Mouse (Mus musculus) 3134 (cell line): Measurements from ENCODE around the gene Cstf3.
A peak's percentile ranks its signal among the peaks of the same experiment; 100 is the strongest.
"Not testable (repeated sequence)": the region's sequence is repeated elsewhere in the genome, so short reads cannot be mapped to it uniquely, and the experiment has no call there.

Experiments
- DNase-seq: peaks from one replicate; pipeline ENCODE4 v3.0.0-alpha.2; 2011; ENCODE audit warnings: low spot score; ENCODE audit not compliant: insufficient read length; ENCODE audit errors: extremely low read depth

Gene Cstf3

DNA sequence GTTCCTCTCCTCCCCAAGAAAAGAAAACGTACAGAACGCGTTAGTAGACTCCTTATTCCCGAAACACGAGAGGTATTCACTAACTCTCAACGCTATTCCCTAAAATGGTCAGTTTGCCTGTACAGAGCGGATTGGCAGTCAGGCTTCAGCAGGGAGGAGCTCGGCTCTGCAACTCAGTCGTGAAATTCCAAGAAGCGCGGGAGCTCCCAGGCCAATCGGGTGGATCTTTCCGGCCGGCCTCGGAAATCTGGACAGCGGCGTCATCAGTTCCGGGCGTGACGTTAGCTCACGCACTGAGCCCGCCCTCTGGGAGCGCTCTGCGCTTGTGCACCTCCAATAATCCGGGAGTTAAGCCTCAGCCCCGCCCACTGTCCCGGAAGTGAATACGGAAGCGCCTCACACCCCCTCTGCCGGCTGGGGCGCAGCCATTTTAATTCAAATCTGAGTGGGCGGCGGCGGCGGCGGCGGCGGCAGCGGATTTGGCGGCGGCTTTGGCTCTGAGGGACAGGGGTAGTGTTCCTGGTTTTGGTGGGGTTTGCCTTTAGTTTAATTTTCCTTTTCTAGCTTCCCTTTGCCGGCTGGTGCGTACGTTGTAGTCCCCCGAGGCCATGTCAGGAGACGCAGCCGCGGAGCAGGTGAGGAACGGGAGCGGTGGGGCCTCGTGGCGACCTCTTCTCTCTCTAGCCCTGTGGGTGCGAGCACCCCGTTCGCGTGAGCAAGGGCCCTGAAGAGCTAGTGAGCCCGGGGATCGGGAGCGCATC, at the start of gene Cstf3:
Gene Cstf3, plus strand, starts transcription at position 456 of the 761 bp plus-strand sequence.
- DNase-seq: peak; percentile 99

DNA sequence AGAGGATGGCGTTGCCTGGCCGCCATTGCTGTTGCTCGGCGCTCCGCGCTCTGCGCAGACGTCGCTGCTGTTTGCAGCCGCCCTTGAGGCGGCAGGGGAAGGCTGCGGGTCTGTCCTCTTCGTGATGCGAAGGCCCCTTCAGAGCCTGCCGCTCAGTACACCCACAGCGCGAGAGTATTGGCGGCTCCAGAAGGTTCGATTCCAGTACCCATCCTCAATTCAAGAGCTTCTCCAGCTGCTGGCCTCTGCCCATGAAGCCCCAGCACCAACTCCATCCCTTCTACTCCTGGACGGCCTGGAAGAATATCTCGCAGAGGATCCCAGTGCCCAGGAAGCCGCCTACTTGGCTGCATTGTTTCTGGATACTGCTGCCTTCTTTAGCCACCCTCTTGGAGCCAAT, 33.6 kb upstream of the Cstf3 start:
- DNase-seq: not testable (repeated sequence)

DNA sequence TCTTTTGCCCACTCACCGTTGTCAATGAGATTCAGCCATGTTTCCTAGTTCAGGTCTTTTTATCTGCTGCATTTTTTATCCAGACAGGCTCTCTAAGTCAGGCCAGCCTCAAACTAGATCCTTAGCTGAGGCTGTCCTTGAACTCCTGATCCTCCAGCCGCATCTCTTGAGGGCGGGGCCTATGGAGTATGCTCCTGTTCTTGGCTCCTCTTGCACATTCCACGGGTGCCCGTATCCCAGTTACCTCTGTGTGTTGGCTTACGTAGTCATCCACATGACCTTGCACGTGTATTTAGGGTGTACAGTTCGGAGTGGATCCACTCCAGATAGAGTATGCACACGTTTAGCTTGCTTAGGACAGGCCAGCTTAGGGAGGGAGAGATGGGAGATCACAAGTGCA, 32.6 kb upstream of the Cstf3 start:
- DNase-seq: no peak

DNA sequence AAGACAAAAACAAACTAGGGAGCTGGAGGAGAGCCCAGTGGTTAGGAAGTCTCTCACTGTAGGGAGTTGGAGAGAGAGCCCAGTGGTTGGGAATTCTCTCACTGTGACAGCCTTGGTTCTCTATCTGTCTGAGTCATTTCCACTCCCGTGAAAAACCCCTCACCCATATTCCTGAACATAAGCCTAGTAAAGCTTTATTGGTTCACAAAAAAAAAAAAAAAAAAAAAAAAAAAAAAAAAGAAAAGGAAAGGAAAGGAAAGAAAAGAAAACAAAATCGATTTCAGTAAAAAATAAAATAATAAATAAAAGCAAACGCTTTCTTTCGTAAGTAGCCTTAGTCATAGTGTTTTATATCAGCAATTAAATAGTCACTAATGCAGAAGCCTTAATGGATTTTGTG, 32.0 kb upstream of the Cstf3 start:
- no peak for DNase-seq

DNA sequence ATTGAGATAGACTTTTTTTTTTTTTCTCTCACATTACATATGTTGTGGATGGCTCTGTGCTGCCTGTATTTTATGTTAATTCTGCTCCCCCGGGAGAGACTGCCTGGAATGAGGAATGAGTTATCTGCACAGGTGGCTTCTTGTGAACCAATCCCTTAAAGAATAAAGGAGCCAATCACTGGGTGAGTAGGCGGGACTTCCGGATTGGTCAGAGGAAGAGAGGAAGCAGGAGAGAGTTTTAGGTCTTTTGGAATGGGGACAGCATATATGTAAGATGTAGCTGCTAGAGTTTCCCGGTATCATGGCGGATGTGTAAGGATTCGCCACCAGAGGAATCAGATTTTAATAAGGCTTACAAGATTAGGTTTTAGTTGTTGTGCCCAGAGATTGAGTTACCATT, 31.4 kb upstream of the Cstf3 start:
- DNase-seq: no peak

DNA sequence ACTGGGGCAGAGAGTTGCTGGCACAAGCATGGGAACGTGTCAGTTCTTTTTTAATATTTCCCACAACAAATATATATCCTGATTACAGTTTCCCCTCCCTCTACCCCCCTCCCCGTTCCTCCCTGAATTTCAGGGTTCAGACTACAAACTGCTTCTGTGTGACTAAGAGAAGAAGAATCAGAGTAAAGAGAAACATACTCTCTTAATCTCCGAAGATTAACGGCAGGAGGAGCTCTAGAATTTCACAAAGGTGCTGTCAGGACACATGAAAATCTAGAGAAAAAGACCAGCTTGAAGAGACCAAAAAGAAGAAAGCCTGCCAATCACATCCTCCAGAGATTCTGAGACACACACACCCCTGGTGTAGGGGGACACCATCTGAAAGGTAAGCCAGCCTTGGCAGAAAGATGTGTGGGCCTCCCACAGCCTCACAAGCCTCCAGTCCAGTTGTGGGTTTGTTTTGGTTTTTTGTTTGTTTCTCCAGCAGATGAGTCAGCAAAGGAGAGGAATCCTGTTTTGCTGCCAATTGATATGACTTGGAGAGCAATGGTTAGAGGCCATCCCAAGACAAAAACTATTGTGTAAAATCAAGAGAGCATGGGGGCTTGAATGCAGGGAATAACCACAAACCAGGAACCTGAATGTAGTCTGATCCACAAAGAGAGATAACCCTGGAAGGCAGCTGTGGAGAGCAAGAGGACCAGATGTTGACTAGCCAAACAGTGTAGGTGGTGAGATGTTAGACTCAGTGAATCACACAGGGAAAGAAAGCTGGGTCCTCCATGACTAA, 30.5 kb upstream of the Cstf3 start:
- DNase-seq: no peak

DNA sequence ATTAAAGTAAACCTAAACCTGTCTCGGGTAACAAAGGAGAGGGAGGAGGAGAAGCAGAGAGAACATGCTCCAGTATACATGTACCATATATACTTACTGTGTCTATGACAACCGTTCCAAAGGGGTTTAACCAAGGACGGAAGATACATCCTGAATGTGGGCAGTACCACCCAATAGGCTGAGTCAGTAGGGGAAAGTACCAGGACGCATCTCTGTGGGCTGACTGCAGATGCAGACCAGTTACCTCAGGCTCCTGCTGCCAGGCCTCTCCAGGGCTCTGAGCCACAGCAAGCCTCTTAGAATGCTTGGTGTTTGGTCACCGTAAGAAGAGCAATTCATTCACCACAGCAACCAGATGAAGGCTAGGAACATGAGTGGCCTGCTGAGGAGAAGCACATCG, 28.9 kb upstream of the Cstf3 start:
- DNase-seq: no peak

DNA sequence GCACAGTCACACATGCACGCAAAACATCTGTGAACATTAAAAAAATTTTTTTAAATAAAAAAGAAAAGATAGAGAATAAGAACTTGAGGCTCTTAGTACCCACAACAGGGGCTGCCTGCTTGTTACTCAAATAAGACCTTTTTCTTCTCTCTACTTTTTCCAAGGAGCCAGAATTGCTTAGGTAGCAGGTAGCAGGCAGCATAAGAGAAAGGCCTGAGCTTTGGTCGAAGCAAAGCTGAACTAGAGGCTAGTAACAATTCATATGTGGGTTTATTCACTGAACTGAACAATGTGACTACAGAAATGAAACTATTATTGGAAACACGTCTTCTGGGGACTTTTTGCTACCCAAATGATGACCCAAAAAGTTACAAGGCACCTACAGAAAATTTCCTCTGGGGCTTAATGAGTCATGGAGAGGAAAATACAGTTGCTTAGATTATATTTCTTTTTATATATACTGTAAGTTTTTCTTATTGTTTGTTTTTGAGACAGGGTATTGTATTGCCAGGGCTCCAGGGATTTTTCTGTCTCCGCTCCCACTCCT, 28.3 kb upstream of the Cstf3 start:
- DNase-seq: no peak

DNA sequence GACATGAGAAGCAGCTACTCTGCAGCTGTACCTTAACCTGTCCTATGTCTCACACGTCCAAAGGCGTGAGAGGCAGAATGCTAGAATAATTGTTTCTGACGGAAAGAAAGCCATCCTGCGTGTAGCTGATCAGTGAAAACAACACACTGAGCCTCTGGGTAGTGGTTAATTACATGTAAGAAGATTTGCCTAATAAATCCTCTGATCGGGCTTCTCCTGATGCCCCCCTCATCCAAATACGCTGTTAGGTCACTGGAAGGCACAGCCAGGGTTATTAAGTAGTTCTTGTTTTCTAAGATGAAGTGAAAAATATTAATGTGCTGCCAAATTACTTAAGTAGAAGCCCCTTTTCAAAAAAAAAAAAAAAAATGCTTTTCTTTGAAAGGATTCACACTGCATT, 18.3 kb upstream of the Cstf3 start:
- no peak for DNase-seq

DNA sequence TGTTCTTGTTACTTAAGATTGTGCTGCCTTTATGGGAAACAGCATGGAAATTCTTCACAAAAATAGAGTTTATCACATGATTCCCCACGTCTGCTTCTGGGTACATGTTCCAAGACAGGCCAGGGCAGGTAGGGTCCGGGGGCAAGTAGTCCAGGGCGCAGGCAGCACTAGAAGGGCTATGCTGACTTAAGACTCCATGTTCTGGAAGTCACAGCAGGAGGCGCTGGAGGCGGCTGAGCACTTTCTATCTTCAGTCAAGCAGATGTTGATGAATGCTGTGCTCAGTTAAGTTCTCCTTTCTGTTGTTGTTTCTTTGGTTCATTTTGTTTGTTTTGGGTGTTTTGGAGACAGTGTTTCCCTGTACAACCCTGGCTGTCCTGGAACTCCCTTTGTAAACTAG, 14.1 kb upstream of the Cstf3 start:
- DNase-seq: no peak

DNA sequence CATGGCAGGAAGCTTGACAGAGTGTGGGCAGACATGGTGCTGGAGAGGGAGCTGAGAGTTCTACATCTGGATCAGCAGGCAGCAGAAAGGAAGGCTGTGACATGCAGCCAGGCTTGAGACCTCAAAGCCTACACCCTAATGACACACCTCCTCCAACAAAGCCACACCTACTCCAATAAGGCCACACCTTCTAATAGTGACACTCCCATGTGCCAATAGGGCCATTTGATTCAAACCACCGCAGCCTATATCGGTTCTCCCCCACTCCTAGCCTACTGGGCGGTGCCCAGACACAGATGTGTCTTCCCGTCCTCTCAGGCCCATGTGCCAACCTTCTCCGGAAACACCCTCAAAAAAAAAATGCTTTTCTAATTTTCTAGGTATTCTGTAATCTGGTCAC, 12.3 kb upstream of the Cstf3 start:
- no peak for DNase-seq

DNA sequence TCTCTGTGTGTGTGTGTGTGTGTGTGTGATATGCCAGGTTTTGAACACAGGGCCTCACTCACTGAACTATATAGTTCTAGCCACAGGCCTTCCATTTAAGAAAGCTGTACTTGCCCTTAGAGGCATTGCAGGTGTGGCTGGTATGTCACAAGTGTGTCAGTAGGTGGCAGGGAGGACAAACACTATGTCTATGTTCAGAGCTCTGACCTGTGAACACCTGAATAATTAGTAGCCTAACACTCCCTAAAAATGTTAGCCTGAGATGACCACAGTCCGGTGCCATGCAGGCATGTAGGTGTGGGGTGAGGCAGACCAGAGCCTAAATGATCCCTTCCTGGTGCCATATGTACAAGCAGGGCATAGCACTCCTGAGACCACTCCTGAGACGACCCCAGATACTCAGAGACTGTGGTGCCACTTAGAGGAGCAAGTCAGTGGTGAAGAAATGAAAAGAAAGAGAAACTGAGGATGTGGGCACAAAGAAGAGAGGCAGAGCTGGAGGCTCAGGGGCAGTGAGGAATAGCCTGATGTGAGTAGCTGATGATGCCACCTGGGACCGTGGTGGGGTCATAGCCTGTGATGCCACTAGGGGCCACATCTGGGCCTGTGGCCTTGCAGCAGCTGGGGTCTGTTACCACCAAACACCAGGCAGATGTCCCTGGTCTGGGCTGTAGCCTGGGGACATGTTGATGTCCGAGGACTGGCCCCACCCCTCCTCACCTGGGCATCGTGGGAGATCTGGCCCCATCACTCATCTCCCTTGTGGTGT, 11.3 kb upstream of the Cstf3 start:
- no peak for DNase-seq

DNA sequence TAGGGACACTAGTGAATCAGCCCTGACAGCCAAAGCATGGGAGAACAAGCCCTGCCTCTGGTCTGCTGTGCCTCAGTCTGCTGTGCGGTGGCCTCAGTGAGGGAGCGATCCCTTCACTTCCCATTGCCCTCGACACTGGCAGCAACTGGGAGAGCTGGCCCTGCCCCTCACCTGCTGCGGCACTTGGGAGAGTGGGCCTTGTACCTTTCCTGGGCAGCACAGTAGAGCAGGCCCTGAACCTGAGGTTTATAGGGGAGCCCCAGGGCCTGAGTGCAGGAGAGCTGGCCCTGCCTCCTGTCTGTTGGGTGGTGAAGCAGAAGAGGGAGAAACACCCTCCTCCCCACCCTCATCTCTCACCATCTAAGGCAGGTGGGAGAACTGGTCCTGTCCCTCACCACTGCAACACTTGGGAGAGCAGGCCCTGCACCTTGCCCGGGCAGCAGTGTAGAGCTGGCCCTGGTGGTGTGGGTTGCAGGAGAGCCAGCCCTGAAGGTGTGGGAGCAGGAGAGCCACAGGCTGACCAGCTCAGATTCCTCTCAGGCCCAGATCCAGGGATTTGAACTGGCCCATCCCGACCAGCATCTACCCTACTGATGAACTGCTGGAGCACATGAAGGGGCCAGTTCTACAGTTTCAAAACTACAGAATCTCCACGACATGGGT, 10.4 kb upstream of the Cstf3 start:
- DNase-seq: no peak

DNA sequence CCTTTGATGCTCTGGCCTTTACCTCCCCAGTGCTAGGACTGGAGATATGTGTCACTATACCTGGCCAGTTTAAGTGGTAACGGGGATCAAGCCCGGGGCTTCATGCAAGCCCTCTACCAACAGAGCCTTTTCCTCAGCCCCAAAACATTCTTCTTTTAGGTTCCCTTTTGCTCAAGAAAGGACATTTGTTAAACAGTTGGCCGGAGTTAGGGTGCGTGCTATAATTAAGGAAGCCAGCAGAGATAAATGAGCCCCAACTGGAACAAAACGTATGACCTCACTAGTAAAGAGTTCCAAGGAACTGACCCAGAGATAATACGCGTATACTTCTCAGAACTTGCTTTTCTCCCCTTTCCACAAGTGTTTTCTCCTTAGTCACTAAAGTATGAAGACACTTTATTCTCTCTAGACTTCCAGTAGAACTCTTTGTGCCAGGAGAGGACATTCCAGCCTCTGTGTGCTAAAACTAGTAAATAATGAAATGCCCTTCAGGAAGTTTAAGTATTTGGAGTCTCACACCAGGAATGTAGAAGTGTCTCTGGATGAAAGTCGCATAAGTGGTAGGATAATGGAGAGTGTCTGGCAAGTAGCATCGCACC, 8.9 kb upstream of the Cstf3 start:
- DNase-seq: no peak

DNA sequence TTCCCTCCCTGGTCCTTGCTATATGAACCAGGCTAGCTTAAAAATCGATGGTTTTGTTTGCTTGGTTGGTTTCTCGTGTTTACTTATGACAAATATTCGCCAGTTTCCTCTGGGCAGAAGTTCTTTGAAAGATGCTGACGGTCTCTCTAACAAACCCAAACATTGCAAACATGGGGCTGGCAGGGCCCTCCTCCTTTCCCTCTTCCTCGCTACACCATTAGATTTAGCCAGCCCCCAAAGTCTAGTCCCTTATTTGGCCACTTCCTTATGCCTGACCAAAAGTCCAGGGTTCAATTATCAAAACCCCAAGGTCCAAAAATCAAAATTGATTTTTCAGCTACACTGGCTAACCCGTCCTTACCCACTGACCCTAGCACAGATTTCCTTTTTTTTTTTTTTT, 7.3 kb upstream of the Cstf3 start:
- no peak for DNase-seq

DNA sequence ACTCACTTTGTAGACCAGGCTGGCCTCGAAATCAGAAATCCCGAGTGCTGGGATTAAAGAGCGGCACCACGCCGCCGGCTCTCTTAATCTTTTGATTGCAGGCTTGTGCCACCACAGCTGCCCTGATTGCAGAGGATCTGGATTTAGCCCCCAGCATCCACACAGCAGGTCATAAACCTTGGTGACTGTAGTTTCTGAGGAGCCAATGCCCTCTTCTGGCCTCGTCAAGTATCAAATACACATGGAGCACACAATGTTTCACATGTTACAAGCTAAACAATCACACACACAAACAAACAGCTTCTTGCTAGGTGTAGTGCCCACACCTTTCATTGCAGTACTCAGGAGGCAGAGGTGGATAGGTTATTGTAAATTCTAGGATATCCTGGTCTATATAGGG, 6.1 kb upstream of the Cstf3 start:
- DNase-seq: no peak

DNA sequence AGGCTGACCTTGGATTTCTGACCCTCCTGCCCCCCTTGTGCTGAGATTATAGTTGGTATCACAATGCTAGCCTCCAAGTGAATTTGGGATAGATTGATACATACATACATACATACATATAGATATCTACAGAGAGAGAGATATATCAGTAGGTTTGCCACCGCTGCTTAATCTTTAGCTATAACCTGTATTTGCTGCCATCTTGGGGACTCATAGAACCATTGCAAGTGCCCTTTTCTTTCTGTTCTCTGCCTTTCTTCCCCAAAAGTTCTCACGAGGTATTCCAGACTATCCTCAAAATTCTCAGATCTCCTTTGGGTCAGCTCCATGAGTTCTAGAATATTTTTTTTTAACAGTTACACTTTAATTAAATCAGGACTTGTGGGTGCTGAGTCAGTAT, 4.7 kb upstream of the Cstf3 start:
- no peak for DNase-seq

DNA sequence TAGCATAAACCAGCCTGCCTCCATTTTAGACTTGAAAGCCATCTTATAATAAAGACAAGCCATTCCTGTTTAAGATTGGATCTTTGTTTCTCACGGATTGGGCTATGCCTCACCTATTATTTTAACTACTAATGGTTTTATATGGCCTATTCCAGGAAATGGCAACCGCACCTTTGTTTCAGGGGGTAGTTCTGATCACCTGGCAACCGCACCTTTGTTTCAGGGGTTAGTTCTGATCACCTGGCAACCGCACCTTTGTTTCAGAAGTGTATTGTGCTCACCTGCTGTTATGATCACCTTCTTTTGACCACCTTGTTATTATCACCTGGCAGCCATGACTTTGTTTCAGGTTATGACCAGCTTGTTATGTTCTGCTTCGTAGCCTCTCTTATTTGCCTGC, 1.8 kb upstream of the Cstf3 start:
- DNase-seq: no peak

DNA sequence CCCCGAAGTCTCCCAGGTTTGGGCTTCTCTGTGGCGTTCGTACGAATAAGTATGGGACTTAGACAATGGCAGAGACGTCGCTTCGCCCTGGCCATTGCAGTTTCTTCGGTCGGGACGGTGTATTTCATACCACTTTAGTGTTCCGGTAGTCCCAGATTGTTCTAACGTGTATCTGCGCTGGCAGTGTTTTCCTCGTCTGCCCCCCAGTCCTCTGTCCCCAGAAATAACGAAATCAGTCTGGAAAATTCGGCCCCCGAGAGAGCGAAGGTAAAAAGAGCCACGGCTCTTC, 450 bp downstream of the Cstf3 start:
- DNase-seq: no peak

DNA sequence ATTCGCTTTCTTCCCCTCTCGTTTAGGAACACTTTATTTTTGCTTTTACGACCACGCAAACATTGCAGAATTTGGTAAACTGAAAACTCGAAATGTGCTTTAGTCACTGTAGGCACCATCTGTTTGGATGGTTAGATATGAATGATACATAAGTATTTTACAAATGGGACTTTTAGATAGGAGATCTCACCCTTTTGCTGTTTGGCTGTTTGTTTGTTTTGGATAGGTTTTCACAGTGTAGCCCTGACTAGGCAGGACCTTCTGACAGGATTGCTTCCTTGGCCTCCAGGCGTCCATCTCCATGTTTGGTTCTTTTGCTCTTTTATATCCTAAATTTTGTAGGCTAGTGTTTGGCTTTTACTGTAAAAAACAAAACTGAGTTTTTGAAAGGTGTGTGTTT, 818 bp downstream of the Cstf3 start:
- DNase-seq: no peak

DNA sequence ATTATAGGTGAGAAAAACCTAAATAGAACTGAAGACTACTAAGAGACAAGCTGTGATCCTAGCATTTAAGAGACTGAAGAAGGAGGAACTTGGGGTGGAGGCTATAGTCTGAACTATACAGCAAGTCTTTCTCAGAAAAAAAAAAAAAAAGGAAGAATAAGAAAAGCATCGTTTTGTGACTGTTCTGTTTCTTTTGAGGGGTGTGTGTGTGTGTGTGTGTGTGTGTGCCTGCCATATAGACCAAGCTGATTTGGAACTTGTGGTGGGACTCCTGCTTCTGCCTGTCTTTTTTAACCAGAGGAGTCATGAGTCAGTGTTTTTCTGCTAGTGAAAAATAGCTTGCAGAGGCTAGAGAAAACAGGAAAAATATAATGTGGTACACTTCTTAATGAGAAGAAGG, 4.7 kb downstream of the Cstf3 start:
- no peak for DNase-seq
